Mouse (Mus musculus) lung, embryonic 15.5 days (tissue): ENCODE data around the gene Gtf2h5. TPM values are rescaled to one million over a fixed set of nuclear protein-coding genes. Genes with fewer than 3 reads are reported as not detected.

Experiments used
- ATAC-seq: fragments of 200-750 bp; cut with Nextera tagmentation; 2 replicates; pipeline ENCODE4 v1.8.0; 2017; ENCODE audit warnings: moderate number of reproducible peaks, borderline replicate concordance; ENCODE audit not compliant: low FRiP score, low TSS enrichment; ENCODE audit errors: extremely low read depth
- H3K27ac ChIP-seq: fragments of 300-500 bp; sonication (generic); 2 replicates; pipeline ENCODE4 v1.5.1; 2015; ENCODE audit warnings: moderate library complexity, mild to moderate bottlenecking, inconsistent platforms
- H3K27me3 ChIP-seq: fragments of 300-500 bp; sonication (generic); 2 replicates; pipeline ENCODE4 v1.6.1; 2015; ENCODE audit warnings: inconsistent platforms
- H3K36me3 ChIP-seq: fragments of 300-500 bp; sonication (generic); 2 replicates; pipeline ENCODE4 v1.6.1; 2015; ENCODE audit warnings: inconsistent platforms
- H3K4me1 ChIP-seq: fragments of 300-500 bp; sonication (generic); 2 replicates; pipeline ENCODE4 v1.6.1; 2015; ENCODE audit warnings: inconsistent platforms
- H3K4me2 ChIP-seq: fragments of 300-500 bp; sonication (generic); 2 replicates; pipeline ENCODE4 v1.6.1; 2015; ENCODE audit warnings: inconsistent platforms, mild to moderate bottlenecking, moderate library complexity
- H3K4me3 ChIP-seq: fragments of 300-500 bp; sonication (generic); 2 replicates; pipeline ENCODE4 v1.5.1; 2015; ENCODE audit warnings: mild to moderate bottlenecking, inconsistent platforms
- H3K9ac ChIP-seq: fragments of 300-500 bp; sonication (generic); 2 replicates; pipeline ENCODE4 v1.6.1; 2015; ENCODE audit warnings: inconsistent platforms
- H3K9me3 ChIP-seq: fragments of 300-500 bp; sonication (generic); 2 replicates; pipeline ENCODE4 v1.6.1; 2016; ENCODE audit warnings: inconsistent platforms
- WGBS: fragments of 180-500 bp; shearing (Covaris S2); methylation state at CpG from one replicate; pipeline ENCODE4 v1.1.7; 2015; 5-methylcytosine and 5-hydroxymethylcytosine counted together
- microRNA-seq: library from miRNA; unstranded; fragments of <30 nt; microRNA quantifications from one replicate; pipeline ENCODE4, GENCODE M21; 2016
- polyA plus RNA-seq: library from polyadenylated mRNA; unstranded; fragments of >200 nt; fragmentation: Nextera tagmentation; extraction: Ambion mirVana; gene quantifications from 2 replicates; pipeline ENCODE4 v1.2.1, GENCODE M21; 2015

Gtf2h5 gene
- polyA plus RNA-seq, 1 experiment from 2014 or later: 181 TPM

- Histone ChIP-seq H3K4me3 (no peak overlapping the region), H3K9ac (no peak overlapping the region), H3K4me1 (peaks cover 5% of the 10 kb centered on the region; the same call in 1 of the 2 replicates), H3K36me3 (0 out of 2 replicates have a peak, but pooled peaks cover 3% of the 10 kb centered on the region), H3K9me3 (no peaks in the 10 kb centered on the region), H3K4me2 (no peak overlapping the region), H3K27me3 (no peaks in the 10 kb centered on the region), H3K27ac (no peak overlapping the region)
- WGBS: 90% methylated on average over 9 of the region's 9 CpGs
- ATAC-seq: no peak
Observed at GRCm38 (mm10) chr17:6115085-6115484, 35.5 kb downstream of the Gtf2h5 start.

DNA sequence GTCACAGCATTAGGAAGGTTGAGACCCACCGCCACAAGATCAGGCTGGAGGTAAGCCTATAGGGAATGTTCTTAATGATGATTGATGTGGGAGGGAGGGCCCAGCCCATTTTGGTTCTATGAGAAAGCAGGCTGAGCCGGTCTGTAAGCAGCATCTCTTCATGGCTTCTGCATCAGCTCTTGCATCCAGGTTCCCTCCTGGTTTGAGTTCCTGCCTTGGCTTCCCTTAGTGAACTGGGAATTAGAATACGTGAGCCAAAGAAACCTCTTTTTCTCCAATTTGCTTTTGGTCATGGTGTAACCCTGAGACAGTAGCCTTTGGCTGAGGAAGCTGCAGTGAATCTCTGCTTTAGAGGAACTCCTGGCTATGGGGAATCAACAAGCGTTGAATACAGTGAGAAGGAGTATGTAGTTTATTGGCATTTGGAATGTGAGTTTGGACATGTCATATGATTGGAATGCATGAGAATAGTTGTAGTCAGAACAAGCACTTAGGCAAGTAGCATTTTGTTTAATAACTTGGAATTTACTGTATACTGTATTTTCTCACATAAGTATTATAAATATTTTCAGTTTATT, 37.7 kb downstream of the Gtf2h5 start:
- no peaks in the 10 kb centered on the region for H3K9me3 ChIP-seq
- 68% methylated on average over 4 of the region's 4 CpGs for WGBS
- H3K36me3 ChIP-seq: peaks cover 4% of the 10 kb centered on the region
- no peak overlapping the region for H3K9ac ChIP-seq
- H3K4me3 ChIP-seq: no peak overlapping the region
- no peaks in the 10 kb centered on the region for H3K27me3 ChIP-seq
- no peak overlapping the region for H3K4me2 ChIP-seq
- no peak overlapping the region for H3K27ac ChIP-seq
- peaks cover 5% of the 10 kb centered on the region; the same call in 1 of the 2 replicates for H3K4me1 ChIP-seq
- no peak for ATAC-seq

GRCm38 (mm10) chr17:6117917-6118316, 38.3 kb downstream of the Gtf2h5 start:
- no peak for ATAC-seq
- Histone ChIP-seq H3K27me3 (no peaks in the 10 kb centered on the region), H3K4me2 (no peak overlapping the region), H3K4me3 (no peak overlapping the region), H3K36me3 (peaks cover 11% of the 10 kb centered on the region), H3K4me1 (peaks cover 5% of the 10 kb centered on the region; the same call in 1 of the 2 replicates), H3K9me3 (no peaks in the 10 kb centered on the region), H3K9ac (no peak overlapping the region), H3K27ac (no peak overlapping the region)
- WGBS: 79% methylated on average over 3 of the region's 3 CpGs

- ATAC-seq: no peak
- no peak overlapping the region for H3K4me2 ChIP-seq
- no peak overlapping the region for H3K9ac ChIP-seq
- H3K27me3 ChIP-seq: no peaks in the 10 kb centered on the region
- no peaks in the 10 kb centered on the region for H3K9me3 ChIP-seq
- no peak overlapping the region for H3K4me3 ChIP-seq
- H3K4me1 ChIP-seq: peaks cover 5% of the 10 kb centered on the region; the same call in 1 of the 2 replicates
- WGBS: 86% methylated on average over 4 of the region's 4 CpGs
- peaks cover 19% of the 10 kb centered on the region for H3K36me3 ChIP-seq
- H3K27ac ChIP-seq: no peak overlapping the region
Observed at GRCm38 (mm10) chr17:6118861-6119260, 39.3 kb downstream of the Gtf2h5 start.

DNA sequence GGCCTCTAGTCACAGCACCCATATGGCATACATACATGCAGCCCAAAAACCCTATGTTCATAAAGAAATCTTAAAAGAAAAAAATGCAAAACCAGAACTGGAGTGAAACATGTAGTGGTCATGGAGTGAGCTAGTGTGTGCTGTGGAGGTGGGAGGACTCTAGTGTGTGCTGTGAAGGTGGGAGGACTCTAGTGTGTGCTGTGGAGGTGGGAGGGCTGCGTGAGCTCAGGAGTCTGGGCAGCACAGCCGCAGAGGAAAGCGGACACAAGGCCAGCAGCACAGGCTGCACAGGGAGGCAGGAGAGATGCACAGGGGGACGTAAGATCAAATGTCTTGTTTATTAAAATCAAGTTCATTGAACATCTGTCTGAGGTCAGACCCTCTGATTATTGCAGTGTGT, 44.2 kb downstream of the Gtf2h5 start:
- H3K9me3 ChIP-seq: no peaks in the 10 kb centered on the region
- no peak overlapping the region for H3K4me2 ChIP-seq
- ATAC-seq: no peak
- H3K4me3 ChIP-seq: no peak overlapping the region
- H3K27ac ChIP-seq: no peak overlapping the region
- no peaks in the 10 kb centered on the region for H3K27me3 ChIP-seq
- H3K4me1 ChIP-seq: no peaks in the 10 kb centered on the region
- 93% methylated on average over 4 of the region's 4 CpGs for WGBS
- peaks cover 28% of the 10 kb centered on the region for H3K36me3 ChIP-seq
- no peak overlapping the region for H3K9ac ChIP-seq

DNA sequence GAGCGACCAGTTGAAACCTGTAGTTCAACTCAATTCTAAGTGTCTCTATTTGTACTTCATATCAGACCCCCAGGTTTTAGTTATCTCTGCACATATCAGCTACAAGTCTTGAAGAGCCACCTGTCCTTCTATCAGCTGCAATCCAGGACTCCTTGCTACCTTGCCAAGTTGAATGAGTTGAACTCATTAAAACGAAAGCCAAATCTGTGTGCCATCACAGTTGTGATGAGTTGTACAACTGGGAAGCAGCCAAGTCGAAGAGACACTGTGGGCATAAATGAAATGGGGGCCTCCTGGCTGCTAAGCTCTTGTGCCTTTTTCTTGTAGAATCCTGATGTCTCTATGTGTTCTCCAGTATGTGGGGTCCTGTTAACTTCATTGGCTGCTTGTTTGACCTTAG, 45.9 kb downstream of the Gtf2h5 start:
- no peaks in the 10 kb centered on the region for H3K9me3 ChIP-seq
- no peak for ATAC-seq
- peaks cover 28% of the 10 kb centered on the region for H3K36me3 ChIP-seq
- 87% methylated on average over 3 of the region's 3 CpGs for WGBS
- no peak overlapping the region for H3K4me3 ChIP-seq
- no peaks in the 10 kb centered on the region for H3K4me1 ChIP-seq
- H3K27me3 ChIP-seq: no peaks in the 10 kb centered on the region
- no peak overlapping the region for H3K9ac ChIP-seq
- H3K4me2 ChIP-seq: no peak overlapping the region
- no peak overlapping the region for H3K27ac ChIP-seq

DNA sequence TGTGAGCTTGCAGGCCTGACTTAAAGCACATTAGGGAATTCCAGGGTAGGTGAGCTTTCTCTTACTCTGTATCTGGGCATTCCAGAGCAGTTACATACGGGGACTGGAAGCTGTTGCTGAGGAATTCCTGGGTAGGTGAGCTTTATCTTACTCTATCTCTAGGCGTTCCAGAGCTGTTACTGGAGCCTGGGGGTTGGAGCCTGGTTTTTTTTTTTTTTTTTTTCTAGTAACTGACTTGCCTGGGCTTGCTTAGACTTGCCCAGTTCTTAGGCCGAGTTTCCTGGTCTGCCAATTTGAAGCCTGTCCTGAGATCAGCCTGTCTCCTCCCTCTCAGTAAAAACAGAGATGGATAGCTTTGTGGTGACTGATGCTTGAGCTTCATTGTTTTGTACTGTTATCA, 48.5 kb downstream of the Gtf2h5 start:
- H3K9ac ChIP-seq: no peak overlapping the region
- no peak overlapping the region for H3K4me3 ChIP-seq
- ATAC-seq: no peak
- H3K27ac ChIP-seq: no peak overlapping the region
- H3K4me2 ChIP-seq: no peak overlapping the region
- no peaks in the 10 kb centered on the region for H3K27me3 ChIP-seq
- H3K4me1 ChIP-seq: no peaks in the 10 kb centered on the region
- no peaks in the 10 kb centered on the region for H3K9me3 ChIP-seq
- H3K36me3 ChIP-seq: peaks cover 16% of the 10 kb centered on the region
- WGBS: 35% methylated on average over 3 of the region's 3 CpGs

GRCm38 (mm10) chr17:6129361-6129760, 49.8 kb downstream of the Gtf2h5 start:
- Histone ChIP-seq H3K27me3 (no peaks in the 10 kb centered on the region), H3K36me3 (peaks cover 8% of the 10 kb centered on the region), H3K4me3 (no peak overlapping the region), H3K4me2 (no peak overlapping the region), H3K27ac (no peak overlapping the region), H3K4me1 (no peaks in the 10 kb centered on the region), H3K9ac (no peak overlapping the region), H3K9me3 (no peaks in the 10 kb centered on the region)
- 79% methylated on average over 4 of the region's 4 CpGs for WGBS
- ATAC-seq: no peak

DNA sequence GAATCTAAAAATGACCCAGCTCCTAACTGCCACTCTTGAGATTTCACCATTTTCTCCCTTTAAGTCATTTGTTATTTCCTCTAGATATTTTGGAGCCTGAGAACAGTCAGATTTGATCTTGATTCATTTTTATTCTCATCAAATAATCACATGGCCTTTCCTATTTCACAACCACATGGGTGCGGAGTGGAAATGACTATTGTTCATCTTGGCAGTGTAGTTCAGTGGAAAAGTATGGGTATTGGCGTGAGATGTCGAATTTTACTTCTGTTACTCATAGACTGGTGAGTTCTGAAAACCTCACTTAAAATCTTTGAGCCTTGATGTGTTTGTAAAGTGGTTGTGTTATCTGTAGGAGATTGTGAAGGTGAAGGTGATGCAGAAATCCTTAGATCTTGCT, 51.5 kb downstream of the Gtf2h5 start:
- no peaks in the 10 kb centered on the region for H3K9me3 ChIP-seq
- no peak overlapping the region for H3K27ac ChIP-seq
- H3K4me1 ChIP-seq: no peaks in the 10 kb centered on the region
- H3K4me2 ChIP-seq: no peak overlapping the region
- H3K36me3 ChIP-seq: no peaks in the 10 kb centered on the region
- no peaks in the 10 kb centered on the region for H3K27me3 ChIP-seq
- no peak for ATAC-seq
- H3K9ac ChIP-seq: no peak overlapping the region
- 89% methylated on average over 3 of the region's 3 CpGs for WGBS
- no peak overlapping the region for H3K4me3 ChIP-seq

Small RNA genes within 50 kb of the gene (microRNA-seq; reads per million reads assigned to microRNA genes)
- gene Gm22774: not detected

Other genes with a start within 250 kb of the Gtf2h5 start
- 28.2 and 29.5 TPM in 2 replicates for gene Snx9, start 238.5 kb upstream of the Gtf2h5 start, polyA plus RNA-seq
- gene Synj2, start 138.5 kb upstream of the Gtf2h5 start, polyA plus RNA-seq: 3.3 and 3.4 TPM in 2 replicates
- gene Serac1, start within 50 bp of the Gtf2h5 start, polyA plus RNA-seq: 4.1 TPM in 2 replicates
- 70.9 and 82.4 TPM in 2 replicates for gene Tulp4, start 26.7 kb downstream of the Gtf2h5 start, polyA plus RNA-seq
- gene Tmem181a, start 177.1 kb downstream of the Gtf2h5 start, polyA plus RNA-seq: 18.9 and 20.3 TPM in 2 replicates
- 15.7 and 16.4 TPM in 2 replicates for gene Dynlt1a, start 237.7 kb downstream of the Gtf2h5 start, polyA plus RNA-seq